Mouse (Mus musculus): ENCODE measurements around the gene Tes3-ps. TPM values are rescaled to one million over a fixed set of nuclear protein-coding genes. Genes with fewer than 3 reads are reported as not detected.

Tes3-ps gene
- polyA plus RNA-seq, 1 experiment, result not detected

DNA sequence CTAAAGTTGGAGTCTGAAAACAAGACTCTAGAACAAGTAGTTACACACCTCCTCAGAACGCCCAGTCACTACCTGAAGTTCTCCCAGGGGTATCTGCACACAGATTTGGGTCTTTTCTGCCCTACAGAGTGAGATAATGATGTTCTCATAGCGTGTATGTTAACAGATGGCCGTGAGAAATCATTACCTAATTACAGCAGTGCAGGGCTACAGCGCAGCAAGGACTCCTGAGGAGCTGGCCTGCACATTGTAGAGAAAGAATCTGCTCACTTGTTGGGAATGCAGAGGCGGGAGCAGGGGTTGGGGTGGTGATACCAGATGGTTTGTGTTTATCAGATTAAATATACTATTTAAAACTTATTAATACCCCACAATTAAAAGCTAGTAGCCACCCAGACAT is 12.6 kb upstream of the Tes3-ps start:
- Histone ChIP-seq H3K36me3 (replicated peaks; ENCODE audit: low read length) (no peaks in the 10 kb centered on the region), H3K27me3 (replicated peaks) (no peaks in the 10 kb centered on the region), H3K4me1 (peaks cover 9% of the 10 kb centered on the region), H3K4me3 (replicated peaks) (no peak overlapping the region), H3K9me3 (no peaks in the 10 kb centered on the region)
- TF ChIP-seq GATA1 (IDR thresholded peaks at IDR 0.05; ENCODE audit: borderline replicate concordance, low read length), result no peak
- no peak for TF ChIP-seq FLI1 (IDR thresholded peaks at IDR 0.05; ENCODE audit: low read length)

DNA sequence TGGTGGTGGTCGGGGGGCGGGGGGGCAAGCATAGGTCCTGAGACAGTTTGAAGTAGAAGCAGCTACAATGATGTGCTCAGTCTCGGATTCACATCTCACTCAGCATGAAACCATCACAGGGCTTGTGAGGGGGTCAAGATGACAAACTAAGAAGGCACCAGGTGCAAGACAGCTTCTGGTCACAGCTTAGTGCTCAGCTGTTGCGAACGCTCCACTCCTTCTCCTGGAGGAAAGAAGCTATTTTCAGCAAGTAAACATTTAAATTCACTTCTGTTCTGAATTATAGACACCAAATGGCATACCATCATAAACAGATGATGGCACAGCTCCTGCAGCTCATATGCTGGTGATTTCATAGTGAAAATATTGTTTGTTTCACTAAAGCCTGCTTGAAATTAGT is 7.7 kb upstream of the Tes3-ps start:
- no peaks in the 10 kb centered on the region for H3K9me3 ChIP-seq
- no peaks in the 10 kb centered on the region for H3K27me3 ChIP-seq (replicated peaks)
- no peak for TF ChIP-seq FLI1 (IDR thresholded peaks at IDR 0.05; ENCODE audit: low read length)
- no peak for TF ChIP-seq GATA1 (IDR thresholded peaks at IDR 0.05; ENCODE audit: borderline replicate concordance, low read length)
- H3K4me1 ChIP-seq, result peaks cover 14% of the 10 kb centered on the region
- H3K4me3 ChIP-seq (replicated peaks), result no peak overlapping the region
- H3K36me3 ChIP-seq (replicated peaks; ENCODE audit: low read length), result no peaks in the 10 kb centered on the region

DNA sequence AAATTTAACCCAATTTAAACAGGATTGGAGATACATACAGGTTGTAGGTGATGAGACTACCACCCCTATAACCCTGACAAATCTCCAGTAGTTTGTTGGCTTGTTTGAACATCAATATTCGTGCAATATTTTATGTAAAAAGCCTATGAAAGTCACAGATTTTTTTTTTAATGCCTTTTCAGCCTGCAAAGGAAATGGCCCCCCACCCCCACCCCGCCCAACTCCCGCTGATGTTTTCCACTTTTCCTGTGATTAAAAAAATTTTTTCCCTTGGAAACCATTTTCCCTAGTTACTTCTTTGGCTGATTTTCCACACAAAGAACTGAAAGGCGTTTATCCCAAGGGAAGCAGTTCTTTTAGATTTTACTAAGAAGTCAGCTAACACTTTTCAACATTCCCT is 11.4 kb downstream of the Tes3-ps start, which contains the start of gene Ecm2:
Gene Ecm2 (plus strand): TSS at position 301 of the 400 bp plus-strand sequence.
- H3K36me3 ChIP-seq (replicated peaks; ENCODE audit: low read length), result no peaks in the 10 kb centered on the region
- H3K9me3 ChIP-seq, result peaks cover 3% of the 10 kb centered on the region; the same call in 1 of the 2 replicates
- H3K27me3 ChIP-seq (replicated peaks), result no peaks in the 10 kb centered on the region
- TF ChIP-seq FLI1 (IDR thresholded peaks at IDR 0.05; ENCODE audit: low read length) (no peak), GATA1 (IDR thresholded peaks at IDR 0.05; ENCODE audit: borderline replicate concordance, low read length) (no peak)
- H3K4me3 ChIP-seq (replicated peaks), result no peak within 1 kb of the TSS
- peaks cover 3% of the 10 kb centered on the region; the same call in 1 of the 2 replicates for H3K4me1 ChIP-seq

DNA sequence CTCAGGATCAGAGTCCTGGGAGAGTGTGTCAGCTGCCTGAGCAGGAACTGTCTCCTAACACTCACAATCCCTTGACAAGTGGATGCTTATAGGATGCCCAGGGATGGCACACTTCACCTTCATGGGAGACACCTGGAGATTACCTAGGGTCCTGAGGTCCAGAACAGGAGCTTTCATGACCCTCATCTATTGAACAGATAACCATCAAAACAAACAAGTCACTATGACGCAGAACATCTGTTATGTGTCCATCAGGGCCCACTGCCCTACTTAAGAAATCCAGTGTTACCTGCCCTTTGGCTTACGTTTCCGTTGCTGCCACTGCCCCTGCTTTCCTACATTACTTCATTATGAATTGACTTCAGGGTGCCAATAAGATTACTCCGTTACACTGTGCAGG is 12.7 kb downstream of the Tes3-ps start:
- no peaks in the 10 kb centered on the region for H3K36me3 ChIP-seq (replicated peaks; ENCODE audit: low read length)
- no peaks in the 10 kb centered on the region for H3K27me3 ChIP-seq (replicated peaks)
- no peak overlapping the region for H3K4me3 ChIP-seq (replicated peaks)
- H3K4me1 ChIP-seq, result peaks cover 3% of the 10 kb centered on the region; the same call in 1 of the 2 replicates
- no peak for TF ChIP-seq FLI1 (IDR thresholded peaks at IDR 0.05; ENCODE audit: low read length)
- no peak for TF ChIP-seq GATA1 (IDR thresholded peaks at IDR 0.05; ENCODE audit: borderline replicate concordance, low read length)
- peaks cover 3% of the 10 kb centered on the region; the same call in 1 of the 2 replicates for H3K9me3 ChIP-seq

DNA sequence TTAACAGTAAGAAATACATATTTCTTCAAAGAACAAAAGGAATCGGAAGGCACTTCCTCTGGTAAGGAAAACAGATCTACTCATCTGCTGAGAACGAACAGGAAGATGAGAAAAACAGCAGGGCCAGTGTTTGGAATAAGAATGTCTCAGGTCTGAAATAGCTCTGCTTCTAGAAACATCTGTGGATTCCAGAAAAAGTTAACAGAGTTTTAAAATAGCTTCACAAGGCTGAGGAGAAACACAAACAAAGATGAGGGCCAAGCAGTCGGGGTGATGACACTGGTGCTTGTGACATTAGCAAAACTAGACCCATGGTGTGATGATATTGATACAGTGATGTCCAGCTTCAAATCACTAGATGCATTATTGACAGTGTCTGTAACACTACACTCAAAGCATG is 14.1 kb downstream of the Tes3-ps start:
- no peak for TF ChIP-seq GATA1 (IDR thresholded peaks at IDR 0.05; ENCODE audit: borderline replicate concordance, low read length)
- no peak for TF ChIP-seq FLI1 (IDR thresholded peaks at IDR 0.05; ENCODE audit: low read length)
- H3K4me3 ChIP-seq (replicated peaks), result no peak overlapping the region
- H3K9me3 ChIP-seq, result no peaks in the 10 kb centered on the region
- no peaks in the 10 kb centered on the region; the same call in 1 of the 2 replicates for H3K4me1 ChIP-seq
- H3K36me3 ChIP-seq (replicated peaks; ENCODE audit: low read length), result no peaks in the 10 kb centered on the region
- no peaks in the 10 kb centered on the region for H3K27me3 ChIP-seq (replicated peaks)

DNA sequence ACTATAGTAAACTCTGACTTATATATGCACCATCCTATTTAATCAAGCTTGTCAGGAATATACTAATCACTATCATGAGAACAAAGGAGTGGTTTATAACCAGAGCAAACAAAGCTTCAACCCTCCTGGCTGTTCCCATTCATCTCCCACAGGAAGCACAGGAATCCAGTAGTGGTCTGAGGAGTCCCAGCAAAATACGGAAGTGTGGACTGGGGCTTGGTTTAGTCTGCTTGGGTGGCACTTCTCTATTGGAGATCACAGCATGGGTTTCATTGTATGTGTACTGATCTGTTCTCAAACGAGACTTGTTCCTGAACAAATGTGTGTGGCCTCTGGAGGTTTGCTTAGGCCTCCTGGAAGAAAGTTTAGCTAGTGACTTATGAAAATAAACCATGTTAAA is 25.6 kb downstream of the Tes3-ps start:
- no peak for TF ChIP-seq GATA1 (IDR thresholded peaks at IDR 0.05; ENCODE audit: borderline replicate concordance, low read length)
- no peak for TF ChIP-seq FLI1 (IDR thresholded peaks at IDR 0.05; ENCODE audit: low read length)
- Histone ChIP-seq H3K4me1 (peaks cover 18% of the 10 kb centered on the region), H3K9me3 (no peaks in the 10 kb centered on the region), H3K27me3 (replicated peaks) (no peaks in the 10 kb centered on the region), H3K4me3 (replicated peaks) (no peak overlapping the region), H3K36me3 (replicated peaks; ENCODE audit: low read length) (no peaks in the 10 kb centered on the region)

DNA sequence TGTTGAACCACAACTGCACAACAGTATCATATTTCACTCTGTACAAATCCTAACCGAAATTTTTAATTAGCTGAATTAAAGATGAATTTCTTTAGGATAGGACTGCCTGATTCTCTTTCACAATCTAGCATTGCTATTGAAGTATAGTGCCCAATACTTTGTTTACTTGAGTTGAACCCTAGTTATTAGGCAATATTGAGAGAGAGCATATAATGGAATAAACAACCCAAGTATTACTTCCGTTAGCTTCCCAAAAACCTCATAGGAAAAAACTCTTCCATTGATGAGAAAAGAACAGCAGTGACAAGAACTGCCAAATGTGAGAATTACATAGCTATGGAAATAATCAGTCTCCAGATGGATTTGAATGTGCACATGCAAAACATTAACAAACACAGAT is 33.1 kb downstream of the Tes3-ps start:
- H3K27me3 ChIP-seq (replicated peaks), result no peaks in the 10 kb centered on the region
- no peaks in the 10 kb centered on the region for H3K4me1 ChIP-seq
- H3K36me3 ChIP-seq (replicated peaks; ENCODE audit: low read length), result no peaks in the 10 kb centered on the region
- no peak for TF ChIP-seq GATA1 (IDR thresholded peaks at IDR 0.05; ENCODE audit: borderline replicate concordance, low read length)
- no peak for TF ChIP-seq FLI1 (IDR thresholded peaks at IDR 0.05; ENCODE audit: low read length)
- no peaks in the 10 kb centered on the region for H3K9me3 ChIP-seq
- no peak overlapping the region for H3K4me3 ChIP-seq (replicated peaks)

DNA sequence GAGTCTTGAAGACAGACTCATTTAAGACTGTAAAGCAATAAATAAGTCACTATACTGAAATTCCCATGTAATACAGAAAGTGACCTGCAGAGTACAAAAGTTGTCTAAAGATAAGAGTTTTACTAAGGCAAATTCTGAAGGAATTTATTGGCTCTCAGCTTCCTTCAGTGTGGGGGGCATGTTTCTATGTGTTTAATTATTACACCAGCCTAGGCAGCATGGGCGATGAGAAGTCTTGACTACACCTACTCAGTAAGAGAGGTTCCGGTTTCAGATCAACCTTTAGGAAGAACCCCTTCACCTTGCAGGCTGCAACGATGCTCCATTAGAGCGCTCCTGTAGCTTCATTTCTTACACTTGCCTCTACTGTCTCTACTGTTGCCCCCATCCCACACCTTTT is 37.5 kb downstream of the Tes3-ps start:
- no peak for TF ChIP-seq FLI1 (IDR thresholded peaks at IDR 0.05; ENCODE audit: low read length)
- no peak for TF ChIP-seq GATA1 (IDR thresholded peaks at IDR 0.05; ENCODE audit: borderline replicate concordance, low read length)
- Histone ChIP-seq H3K27me3 (replicated peaks) (no peaks in the 10 kb centered on the region), H3K4me3 (replicated peaks) (no peak overlapping the region), H3K36me3 (replicated peaks; ENCODE audit: low read length) (no peaks in the 10 kb centered on the region), H3K4me1 (no peaks in the 10 kb centered on the region), H3K9me3 (no peaks in the 10 kb centered on the region)

DNA sequence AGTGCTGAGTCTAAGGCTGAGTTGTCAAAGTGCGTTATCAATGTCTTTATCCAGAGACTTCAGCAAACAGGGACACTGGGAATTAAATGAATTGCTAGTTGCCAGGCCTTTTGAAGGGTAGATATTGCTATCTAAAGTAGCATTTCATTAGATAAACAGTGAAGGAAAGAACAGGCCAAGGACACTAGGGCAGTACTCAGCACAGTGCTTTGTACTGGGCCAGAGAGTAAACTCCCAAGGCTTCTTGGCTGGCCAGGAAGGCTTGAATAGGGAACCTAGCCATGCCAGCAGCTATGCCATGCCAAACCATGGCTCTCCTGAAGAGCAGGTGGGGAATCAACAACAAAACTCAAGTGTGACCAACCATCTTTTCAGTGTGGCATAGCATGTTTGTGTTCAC is 43.8 kb downstream of the Tes3-ps start:
- TF ChIP-seq FLI1 (IDR thresholded peaks at IDR 0.05; ENCODE audit: low read length) (no peak), GATA1 (IDR thresholded peaks at IDR 0.05; ENCODE audit: borderline replicate concordance, low read length) (no peak)
- Histone ChIP-seq H3K27me3 (replicated peaks) (no peaks in the 10 kb centered on the region), H3K36me3 (replicated peaks; ENCODE audit: low read length) (no peaks in the 10 kb centered on the region), H3K4me1 (no peaks in the 10 kb centered on the region), H3K4me3 (replicated peaks) (no peak overlapping the region), H3K9me3 (no peaks in the 10 kb centered on the region)

DNA sequence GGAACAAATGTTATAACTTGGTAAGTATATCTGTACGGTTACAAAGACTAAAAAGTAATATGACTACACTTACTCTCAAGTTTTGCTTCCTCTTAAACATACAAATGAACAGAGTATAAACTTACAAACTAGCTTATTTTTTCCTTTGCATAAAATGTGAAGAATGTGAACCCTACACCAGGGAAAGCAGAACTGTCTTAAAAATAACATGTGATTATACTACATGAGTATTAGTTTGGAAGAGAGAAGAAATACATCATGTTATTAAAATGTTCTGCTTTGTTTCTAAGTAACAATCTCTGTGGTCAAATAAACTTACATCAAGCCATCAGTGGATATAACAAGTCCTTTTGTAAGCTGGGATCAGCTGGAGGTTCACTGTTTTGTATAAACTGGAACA is 45.6 kb downstream of the Tes3-ps start:
- no peak overlapping the region for H3K4me3 ChIP-seq (replicated peaks)
- TF ChIP-seq FLI1 (IDR thresholded peaks at IDR 0.05; ENCODE audit: low read length) (no peak), GATA1 (IDR thresholded peaks at IDR 0.05; ENCODE audit: borderline replicate concordance, low read length) (no peak)
- H3K4me1 ChIP-seq, result no peaks in the 10 kb centered on the region
- H3K9me3 ChIP-seq, result no peaks in the 10 kb centered on the region
- H3K36me3 ChIP-seq (replicated peaks; ENCODE audit: low read length), result no peaks in the 10 kb centered on the region
- no peaks in the 10 kb centered on the region for H3K27me3 ChIP-seq (replicated peaks)

DNA sequence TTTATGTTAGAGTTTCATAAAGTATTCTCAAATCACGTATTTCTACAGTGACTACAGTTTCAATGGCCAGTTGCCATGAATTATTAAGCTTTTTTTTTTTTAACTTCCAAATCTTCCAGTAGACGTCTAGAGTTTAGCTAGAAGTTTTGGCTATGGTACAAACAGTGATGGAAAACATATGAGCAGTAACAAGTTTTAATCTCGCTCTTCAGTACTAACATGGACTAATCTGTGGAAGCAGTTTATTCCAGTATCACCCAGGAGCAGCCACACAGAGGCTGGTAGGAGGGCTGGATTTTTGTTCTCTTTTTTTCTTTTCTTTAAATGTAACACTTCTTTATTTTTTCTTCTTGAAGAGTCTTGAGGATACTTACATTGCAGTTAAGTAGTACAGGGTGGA is 51.2 kb downstream of the Tes3-ps start, which contains the start of gene Aspn:
Gene Aspn (plus strand): TSS at position 165 of the 400 bp plus-strand sequence.
- H3K4me1 ChIP-seq, result peaks cover 17% of the 10 kb centered on the region
- TF ChIP-seq FLI1 (IDR thresholded peaks at IDR 0.05; ENCODE audit: low read length) (no peak), GATA1 (IDR thresholded peaks at IDR 0.05; ENCODE audit: borderline replicate concordance, low read length) (no peak)
- H3K4me3 ChIP-seq (replicated peaks), result no peak within 1 kb of the TSS
- H3K9me3 ChIP-seq, result no peaks in the 10 kb centered on the region
- H3K36me3 ChIP-seq (replicated peaks; ENCODE audit: low read length), result no peaks in the 10 kb centered on the region
- no peaks in the 10 kb centered on the region for H3K27me3 ChIP-seq (replicated peaks)
